Mouse (Mus musculus): ENCODE results near the gene Ankrd65. TPM values are rescaled to one million over a fixed set of nuclear protein-coding genes. Genes with fewer than 3 reads are reported as not detected.
A peak's percentile ranks its signal among the peaks of the same experiment; 100 is the strongest.
"Not testable (repeated sequence)": the region's sequence is repeated elsewhere in the genome, so short reads cannot be mapped to it uniquely, and the experiment has no call there.

Ankrd65 gene
- polyA plus RNA-seq, 1 experiment from 2014 or later: 0.69 TPM

DNA sequence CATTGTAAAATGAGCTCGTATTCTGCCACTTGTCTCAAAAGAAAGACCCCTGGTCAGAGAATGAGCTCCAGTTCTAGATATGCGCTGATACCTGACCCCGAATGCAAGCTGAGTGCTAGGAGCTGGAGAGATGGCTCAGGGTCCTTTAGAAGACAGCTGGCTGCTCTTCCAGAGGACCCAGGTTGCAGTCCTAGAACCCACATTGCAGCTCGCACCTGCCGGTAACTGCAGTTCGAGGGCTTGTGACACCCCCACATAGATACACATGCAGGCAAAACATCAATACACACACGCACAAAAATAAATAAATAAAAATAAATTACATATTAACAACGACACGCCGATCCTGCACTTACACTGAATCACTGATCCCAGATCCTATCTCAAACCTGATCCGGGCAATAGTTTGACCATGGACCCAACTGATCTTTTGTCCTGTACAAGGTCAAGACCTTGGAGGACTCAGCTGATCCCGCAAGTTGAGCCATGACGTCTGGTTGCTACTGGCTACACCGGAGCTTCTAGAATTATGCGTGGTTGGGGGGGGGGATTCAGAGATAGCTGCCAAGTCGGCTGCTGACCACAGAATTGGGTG lies 6.7 kb upstream of the Ankrd65 start:
- no peaks in the 10 kb centered on the region for H3K9me3 ChIP-seq (ENCODE audit: control insufficient read depth, low read length)
- peak overlapping the region; percentile 89 for H3K9ac ChIP-seq (ENCODE audit: low read length)
- WGBS: 33% methylated on average over 16 of the region's 16 CpGs
- H3K36me3 ChIP-seq (ENCODE audit: control insufficient read depth, insufficient read depth, low read length): no peaks in the 10 kb centered on the region
- ATAC-seq (ENCODE audit: low read depth): no peak
- no peaks in the 10 kb centered on the region for H3K27me3 ChIP-seq (ENCODE audit: control insufficient read depth, insufficient read depth, low read depth, low read length)
- H3K4me3 ChIP-seq (ENCODE audit: low read length): peak overlapping the region; percentile 71
- H3K27ac ChIP-seq (ENCODE audit: low read length): no peak overlapping the region
- peaks cover 12% of the 10 kb centered on the region for H3K4me1 ChIP-seq (replicated peaks; ENCODE audit: control insufficient read depth, insufficient read depth, low read length)
- H3K4me2 ChIP-seq (ENCODE audit: low read depth, low read length): peak overlapping the region; percentile 92

DNA sequence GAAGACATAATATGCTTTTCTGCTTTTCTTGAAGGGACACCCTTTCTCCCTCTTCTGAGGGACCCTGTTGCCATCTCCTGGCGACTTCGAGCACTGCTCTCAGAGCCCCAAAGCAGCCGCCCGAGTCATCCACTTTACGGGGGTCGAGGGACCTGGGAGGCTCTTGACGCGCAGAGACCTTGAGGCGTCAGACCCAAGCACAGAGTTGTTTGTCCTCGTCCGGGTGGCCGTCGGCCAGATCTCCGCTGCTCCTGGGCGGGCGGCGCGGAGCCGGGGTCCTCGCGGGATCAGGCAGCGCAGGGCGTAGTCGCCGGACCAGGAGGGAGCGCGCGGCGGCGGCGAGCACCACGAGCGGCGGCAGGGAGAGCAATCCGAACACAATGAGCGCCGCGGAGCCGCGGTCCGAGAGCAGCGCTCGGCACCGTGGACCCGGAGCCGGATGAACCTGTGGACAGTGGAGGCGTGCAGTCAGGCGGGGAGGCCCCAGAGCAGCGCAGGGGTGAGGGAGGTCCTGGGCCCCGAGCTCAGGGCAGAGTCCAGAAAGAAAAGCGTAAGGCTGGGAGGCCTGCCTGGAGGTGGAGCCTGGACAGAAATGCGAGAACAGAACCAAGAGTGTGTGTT lies 6.0 kb upstream of the Ankrd65 start:
- Histone ChIP-seq H3K4me3 (ENCODE audit: low read length) (peak overlapping the region; percentile 71), H3K36me3 (ENCODE audit: control insufficient read depth, insufficient read depth, low read length) (no peaks in the 10 kb centered on the region), H3K9ac (ENCODE audit: low read length) (peak overlapping the region; percentile 89), H3K27me3 (ENCODE audit: control insufficient read depth, insufficient read depth, low read depth, low read length) (no peaks in the 10 kb centered on the region), H3K4me2 (ENCODE audit: low read depth, low read length) (peak overlapping the region; percentile 92), H3K27ac (ENCODE audit: low read length) (peak overlapping the region; percentile 68), H3K9me3 (ENCODE audit: control insufficient read depth, low read length) (no peaks in the 10 kb centered on the region), H3K4me1 (replicated peaks; ENCODE audit: control insufficient read depth, insufficient read depth, low read length) (peaks cover 12% of the 10 kb centered on the region)
- whole genome bisulfite sequencing: under 1% methylated on average over 52 of the region's 52 CpGs
- ATAC-seq (ENCODE audit: low read depth): peak; percentile 92

DNA sequence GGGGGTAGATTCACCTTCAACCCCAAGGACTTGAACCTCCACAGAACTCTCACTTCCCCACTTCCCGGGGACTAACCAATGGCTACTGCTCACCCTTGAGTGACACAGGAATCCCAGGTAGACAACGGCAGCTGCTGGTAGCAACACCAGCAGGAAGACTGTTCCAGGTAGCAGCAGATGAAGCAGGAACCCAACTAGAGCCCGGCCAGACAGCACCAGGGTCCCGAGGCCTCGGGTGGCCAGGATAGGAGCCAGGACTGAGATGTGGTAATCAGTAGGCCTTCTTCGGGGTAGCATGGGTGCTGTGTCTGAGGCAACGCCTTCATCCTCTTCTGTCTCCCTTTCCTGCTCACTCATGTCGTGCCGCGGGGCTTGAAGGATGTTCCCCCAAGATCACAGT lies 5.0 kb upstream of the Ankrd65 start:
- Histone ChIP-seq H3K9me3 (ENCODE audit: control insufficient read depth, low read length) (no peaks in the 10 kb centered on the region), H3K36me3 (ENCODE audit: control insufficient read depth, insufficient read depth, low read length) (no peaks in the 10 kb centered on the region), H3K4me1 (replicated peaks; ENCODE audit: control insufficient read depth, insufficient read depth, low read length) (peaks cover 12% of the 10 kb centered on the region), H3K27me3 (ENCODE audit: control insufficient read depth, insufficient read depth, low read depth, low read length) (no peaks in the 10 kb centered on the region), H3K9ac (ENCODE audit: low read length) (no peak overlapping the region), H3K4me2 (ENCODE audit: low read depth, low read length) (no peak overlapping the region), H3K27ac (ENCODE audit: low read length) (no peak overlapping the region), H3K4me3 (ENCODE audit: low read length) (no peak overlapping the region)
- 80% methylated on average over 10 of the region's 10 CpGs for WGBS
- no peak for ATAC-seq (ENCODE audit: low read depth)

- H3K27me3 ChIP-seq (ENCODE audit: control insufficient read depth, insufficient read depth, low read depth, low read length): no peaks in the 10 kb centered on the region
- ATAC-seq (ENCODE audit: low read depth): no peak
- peak within 1 kb of the TSS; percentile 92 for H3K4me2 ChIP-seq (ENCODE audit: low read depth, low read length)
- H3K9ac ChIP-seq (ENCODE audit: low read length): no peak within 1 kb of the TSS
- H3K9me3 ChIP-seq (ENCODE audit: control insufficient read depth, low read length): no peaks in the 10 kb centered on the region
- H3K27ac ChIP-seq (ENCODE audit: low read length): no peak within 1 kb of the TSS
- peaks cover 11% of the 10 kb centered on the region for H3K4me1 ChIP-seq (replicated peaks; ENCODE audit: control insufficient read depth, insufficient read depth, low read length)
- no peaks in the 10 kb centered on the region for H3K36me3 ChIP-seq (ENCODE audit: control insufficient read depth, insufficient read depth, low read length)
- 51% methylated on average over 5 of the region's 5 CpGs for WGBS
- peak within 1 kb of the TSS; percentile 71 for H3K4me3 ChIP-seq (ENCODE audit: low read length)
Observed at GRCm38 (mm10) chr4:155785819-155786218, 4.4 kb upstream of the Ankrd65 start, which contains the start of gene Tmem88b. TSS of gene Tmem88b (minus strand) at chr4:155785874.

GRCm38 (mm10) chr4:155788300-155788699 lies 1.9 kb upstream of the Ankrd65 start:
- H3K4me2 ChIP-seq (ENCODE audit: low read depth, low read length): no peak overlapping the region
- H3K27me3 ChIP-seq (ENCODE audit: control insufficient read depth, insufficient read depth, low read depth, low read length): no peaks in the 10 kb centered on the region
- WGBS: 73% methylated on average over 3 of the region's 3 CpGs
- H3K4me1 ChIP-seq (replicated peaks; ENCODE audit: control insufficient read depth, insufficient read depth, low read length): peaks cover 8% of the 10 kb centered on the region
- no peaks in the 10 kb centered on the region for H3K36me3 ChIP-seq (ENCODE audit: control insufficient read depth, insufficient read depth, low read length)
- no peak overlapping the region for H3K9ac ChIP-seq (ENCODE audit: low read length)
- H3K4me3 ChIP-seq (ENCODE audit: low read length): no peak overlapping the region
- no peaks in the 10 kb centered on the region for H3K9me3 ChIP-seq (ENCODE audit: control insufficient read depth, low read length)
- H3K27ac ChIP-seq (ENCODE audit: low read length): no peak overlapping the region
- ATAC-seq (ENCODE audit: low read depth): no peak

GRCm38 (mm10) chr4:155788833-155789232 lies 1.4 kb upstream of the Ankrd65 start:
- not testable (repeated sequence) for H3K4me1 ChIP-seq (replicated peaks; ENCODE audit: control insufficient read depth, insufficient read depth, low read length); H3K9me3 ChIP-seq (ENCODE audit: control insufficient read depth, low read length); H3K4me3 ChIP-seq (ENCODE audit: low read length); H3K27me3 ChIP-seq (ENCODE audit: control insufficient read depth, insufficient read depth, low read depth, low read length); H3K36me3 ChIP-seq (ENCODE audit: control insufficient read depth, insufficient read depth, low read length); H3K27ac ChIP-seq (ENCODE audit: low read length); H3K4me2 ChIP-seq (ENCODE audit: low read depth, low read length); H3K9ac ChIP-seq (ENCODE audit: low read length); ATAC-seq (ENCODE audit: low read depth)
- 71% methylated on average over 4 of the region's 4 CpGs for WGBS

- no peak overlapping the region for H3K9ac ChIP-seq (ENCODE audit: low read length)
- 51% methylated on average over 3 of the region's 3 CpGs for WGBS
- H3K4me3 ChIP-seq (ENCODE audit: low read length): no peak overlapping the region
- no peaks in the 10 kb centered on the region for H3K36me3 ChIP-seq (ENCODE audit: control insufficient read depth, insufficient read depth, low read length)
- H3K4me1 ChIP-seq (replicated peaks; ENCODE audit: control insufficient read depth, insufficient read depth, low read length): no peaks in the 10 kb centered on the region
- no peaks in the 10 kb centered on the region for H3K9me3 ChIP-seq (ENCODE audit: control insufficient read depth, low read length)
- no peaks in the 10 kb centered on the region for H3K27me3 ChIP-seq (ENCODE audit: control insufficient read depth, insufficient read depth, low read depth, low read length)
- ATAC-seq (ENCODE audit: low read depth): 0 out of 2 replicates have a peak, but pooled peaks have one; percentile 34
- no peak overlapping the region for H3K27ac ChIP-seq (ENCODE audit: low read length)
- no peak overlapping the region for H3K4me2 ChIP-seq (ENCODE audit: low read depth, low read length)
Observed at GRCm38 (mm10) chr4:155790650-155791161, 467 bp downstream of the Ankrd65 start.

DNA sequence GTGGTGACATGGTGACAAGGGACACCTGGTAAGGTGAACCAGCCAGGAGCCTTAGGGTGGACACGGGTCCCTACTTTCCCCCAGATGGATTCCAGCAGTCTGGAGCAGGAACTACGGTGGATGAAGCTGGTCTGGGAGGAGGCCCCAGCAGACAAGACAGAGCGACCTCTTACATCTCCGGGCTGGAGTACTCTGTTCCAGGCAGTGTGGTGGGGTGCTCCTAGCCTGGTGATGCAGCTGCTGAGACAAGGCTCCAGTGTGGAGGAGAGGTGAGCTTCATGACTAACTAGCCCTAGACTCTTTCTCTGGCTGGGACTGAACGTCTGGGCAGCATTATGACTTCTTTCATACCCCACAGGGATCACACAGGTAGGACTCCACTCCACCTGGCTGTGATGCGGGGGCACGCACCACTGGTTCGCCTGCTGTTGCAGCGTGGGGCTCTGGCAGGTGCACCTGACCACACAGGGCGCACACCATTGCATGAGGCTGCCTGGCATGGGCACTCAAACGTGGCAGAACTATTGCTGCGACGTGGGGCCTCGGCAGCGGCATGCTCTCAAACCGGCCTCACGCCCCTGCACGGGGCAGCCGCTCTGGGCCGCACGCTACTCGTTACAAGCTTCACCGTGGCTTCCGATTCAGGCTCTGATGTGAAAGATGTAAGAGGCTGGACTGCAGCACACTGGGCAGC lies 1.1 kb downstream of the Ankrd65 start:
- H3K27me3 ChIP-seq (ENCODE audit: control insufficient read depth, insufficient read depth, low read depth, low read length): no peaks in the 10 kb centered on the region
- no peaks in the 10 kb centered on the region for H3K9me3 ChIP-seq (ENCODE audit: control insufficient read depth, low read length)
- H3K4me2 ChIP-seq (ENCODE audit: low read depth, low read length): no peak overlapping the region
- H3K9ac ChIP-seq (ENCODE audit: low read length): no peak overlapping the region
- H3K4me1 ChIP-seq (replicated peaks; ENCODE audit: control insufficient read depth, insufficient read depth, low read length): no peaks in the 10 kb centered on the region
- H3K27ac ChIP-seq (ENCODE audit: low read length): no peak overlapping the region
- no peak overlapping the region for H3K4me3 ChIP-seq (ENCODE audit: low read length)
- 69% methylated on average over 24 of the region's 24 CpGs for WGBS
- H3K36me3 ChIP-seq (ENCODE audit: control insufficient read depth, insufficient read depth, low read length): no peaks in the 10 kb centered on the region
- ATAC-seq (ENCODE audit: low read depth): no peak

DNA sequence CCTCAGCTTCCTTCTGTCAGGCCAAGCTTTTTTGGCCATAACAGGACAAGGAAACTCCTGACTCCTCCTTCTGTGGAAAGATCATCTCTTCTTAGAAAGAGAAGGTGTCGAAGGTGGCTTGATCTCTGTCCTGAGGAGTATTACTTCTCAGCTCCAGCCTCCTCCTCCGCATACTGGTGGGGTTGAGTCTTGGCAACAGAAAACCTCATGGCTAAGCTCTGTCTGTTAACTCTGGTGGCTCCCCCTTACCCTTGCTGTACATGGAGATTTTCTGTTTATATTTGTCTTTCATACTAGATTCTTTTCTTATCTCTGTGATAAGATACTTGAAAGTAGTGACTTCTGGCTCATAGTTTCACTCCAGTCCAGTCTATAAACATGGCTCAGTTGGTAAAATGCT lies 3.5 kb downstream of the Ankrd65 start:
- no peaks in the 10 kb centered on the region; the same call in 1 of the 2 replicates for H3K27me3 ChIP-seq (ENCODE audit: control insufficient read depth, insufficient read depth, low read depth, low read length)
- H3K4me3 ChIP-seq (ENCODE audit: low read length): no peak overlapping the region
- H3K9me3 ChIP-seq (ENCODE audit: control insufficient read depth, low read length): no peaks in the 10 kb centered on the region
- no peak overlapping the region for H3K9ac ChIP-seq (ENCODE audit: low read length)
- H3K36me3 ChIP-seq (ENCODE audit: control insufficient read depth, insufficient read depth, low read length): no peaks in the 10 kb centered on the region
- H3K4me2 ChIP-seq (ENCODE audit: low read depth, low read length): no peak overlapping the region
- 45% methylated on average over 2 of the region's 2 CpGs for WGBS
- ATAC-seq (ENCODE audit: low read depth): peak; percentile 47; the same call in 1 of the 2 replicates
- H3K4me1 ChIP-seq (replicated peaks; ENCODE audit: control insufficient read depth, insufficient read depth, low read length): no peaks in the 10 kb centered on the region
- H3K27ac ChIP-seq (ENCODE audit: low read length): no peak overlapping the region

Data from lung, embryonic 16.5 days (tissue).